Mouse (Mus musculus): Measurements from ENCODE around the gene Gja5. TPM values are rescaled to one million over a fixed set of nuclear protein-coding genes. Genes with fewer than 3 reads are reported as not detected.

Gene Gja5
- polyA plus RNA-seq, 1 experiment from 2014 or later: 3.1 TPM

GRCm38 (mm10) chr3:97035558-97035957 lies 131.1 kb downstream of the Gja5 start:
- Histone ChIP-seq H3K9ac (ENCODE audit: low read length) (no peak overlapping the region), H3K4me1 (ENCODE audit: control insufficient read depth, insufficient read depth, low read length) (peaks cover 4% of the 10 kb centered on the region; the same call in 1 of the 2 replicates), H3K36me3 (ENCODE audit: control insufficient read depth, insufficient read depth, low read length) (no peaks in the 10 kb centered on the region), H3K27ac (ENCODE audit: low read depth, low read length) (no peak overlapping the region), H3K4me3 (ENCODE audit: low read depth, low read length) (no peak overlapping the region), H3K4me2 (no peak overlapping the region), H3K27me3 (ENCODE audit: control insufficient read depth, insufficient read depth, low read length) (no peaks in the 10 kb centered on the region), H3K9me3 (ENCODE audit: control insufficient read depth, low read length) (no peaks in the 10 kb centered on the region)
- 89% methylated on average over 3 of the region's 3 CpGs for WGBS
- DNase-seq (ENCODE audit: low spot score, missing footprints) (no peak), ATAC-seq (ENCODE audit: low FRiP score) (no peak)

GRCm38 (mm10) chr3:97037119-97037518 lies 132.6 kb downstream of the Gja5 start:
- no peak overlapping the region for H3K9ac ChIP-seq (ENCODE audit: low read length)
- H3K36me3 ChIP-seq (ENCODE audit: control insufficient read depth, insufficient read depth, low read length): no peaks in the 10 kb centered on the region
- no peaks in the 10 kb centered on the region for H3K27me3 ChIP-seq (ENCODE audit: control insufficient read depth, insufficient read depth, low read length)
- H3K4me2 ChIP-seq: no peak overlapping the region
- no peak overlapping the region for H3K4me3 ChIP-seq (ENCODE audit: low read depth, low read length)
- no peaks in the 10 kb centered on the region for H3K9me3 ChIP-seq (ENCODE audit: control insufficient read depth, low read length)
- DNase-seq (ENCODE audit: low spot score, missing footprints): no peak
- WGBS: 62% methylated on average over 6 of the region's 6 CpGs
- no peak for ATAC-seq (ENCODE audit: low FRiP score)
- H3K4me1 ChIP-seq (ENCODE audit: control insufficient read depth, insufficient read depth, low read length): peaks cover 4% of the 10 kb centered on the region; the same call in 1 of the 2 replicates
- no peak overlapping the region for H3K27ac ChIP-seq (ENCODE audit: low read depth, low read length)

- no peaks in the 10 kb centered on the region for H3K9me3 ChIP-seq (ENCODE audit: control insufficient read depth, low read length)
- WGBS: 89% methylated on average over 6 of the region's 6 CpGs
- no peak for ATAC-seq (ENCODE audit: low FRiP score)
- H3K36me3 ChIP-seq (ENCODE audit: control insufficient read depth, insufficient read depth, low read length): no peaks in the 10 kb centered on the region
- H3K27ac ChIP-seq (ENCODE audit: low read depth, low read length): no peak overlapping the region
- H3K9ac ChIP-seq (ENCODE audit: low read length): no peak overlapping the region
- no peaks in the 10 kb centered on the region for H3K27me3 ChIP-seq (ENCODE audit: control insufficient read depth, insufficient read depth, low read length)
- H3K4me1 ChIP-seq (ENCODE audit: control insufficient read depth, insufficient read depth, low read length): no peaks in the 10 kb centered on the region
- no peak overlapping the region for H3K4me2 ChIP-seq
- no peak overlapping the region for H3K4me3 ChIP-seq (ENCODE audit: low read depth, low read length)
- DNase-seq (ENCODE audit: low spot score, missing footprints): no peak
Observed at GRCm38 (mm10) chr3:97039721-97040120, 135.2 kb downstream of the Gja5 start.

GRCm38 (mm10) chr3:97044188-97044587 lies 139.7 kb downstream of the Gja5 start:
- Histone ChIP-seq H3K4me2 (no peak overlapping the region), H3K36me3 (ENCODE audit: control insufficient read depth, insufficient read depth, low read length) (no peaks in the 10 kb centered on the region), H3K4me1 (ENCODE audit: control insufficient read depth, insufficient read depth, low read length) (no peaks in the 10 kb centered on the region), H3K4me3 (ENCODE audit: low read depth, low read length) (no peak overlapping the region), H3K9ac (ENCODE audit: low read length) (no peak overlapping the region), H3K27ac (ENCODE audit: low read depth, low read length) (no peak overlapping the region), H3K27me3 (ENCODE audit: control insufficient read depth, insufficient read depth, low read length) (no peaks in the 10 kb centered on the region), H3K9me3 (ENCODE audit: control insufficient read depth, low read length) (no peaks in the 10 kb centered on the region)
- no peak for ATAC-seq (ENCODE audit: low FRiP score)
- DNase-seq (ENCODE audit: low spot score, missing footprints): no peak
- WGBS: 76% methylated on average over 5 of the region's 5 CpGs

- Histone ChIP-seq H3K4me1 (ENCODE audit: control insufficient read depth, insufficient read depth, low read length) (no peaks in the 10 kb centered on the region), H3K4me3 (ENCODE audit: low read depth, low read length) (no peak overlapping the region), H3K27me3 (ENCODE audit: control insufficient read depth, insufficient read depth, low read length) (no peaks in the 10 kb centered on the region), H3K9ac (ENCODE audit: low read length) (no peak overlapping the region), H3K36me3 (ENCODE audit: control insufficient read depth, insufficient read depth, low read length) (no peaks in the 10 kb centered on the region), H3K9me3 (ENCODE audit: control insufficient read depth, low read length) (no peaks in the 10 kb centered on the region), H3K27ac (ENCODE audit: low read depth, low read length) (no peak overlapping the region), H3K4me2 (no peak overlapping the region)
- DNase-seq (ENCODE audit: low spot score, missing footprints) (no peak), ATAC-seq (ENCODE audit: low FRiP score) (no peak)
- WGBS: 77% methylated on average over 4 of the region's 4 CpGs
Observed at GRCm38 (mm10) chr3:97047757-97048156, 143.3 kb downstream of the Gja5 start.

GRCm38 (mm10) chr3:97048360-97048759 lies 143.9 kb downstream of the Gja5 start:
- Histone ChIP-seq H3K27me3 (ENCODE audit: control insufficient read depth, insufficient read depth, low read length) (no peaks in the 10 kb centered on the region), H3K4me3 (ENCODE audit: low read depth, low read length) (no peak overlapping the region), H3K4me2 (no peak overlapping the region), H3K4me1 (ENCODE audit: control insufficient read depth, insufficient read depth, low read length) (no peaks in the 10 kb centered on the region), H3K27ac (ENCODE audit: low read depth, low read length) (no peak overlapping the region), H3K36me3 (ENCODE audit: control insufficient read depth, insufficient read depth, low read length) (no peaks in the 10 kb centered on the region), H3K9me3 (ENCODE audit: control insufficient read depth, low read length) (no peaks in the 10 kb centered on the region), H3K9ac (ENCODE audit: low read length) (no peak overlapping the region)
- ATAC-seq (ENCODE audit: low FRiP score): no peak
- DNase-seq (ENCODE audit: low spot score, missing footprints): no peak

- DNase-seq (ENCODE audit: low spot score, missing footprints) (no peak), ATAC-seq (ENCODE audit: low FRiP score) (no peak)
- no peaks in the 10 kb centered on the region for H3K4me1 ChIP-seq (ENCODE audit: control insufficient read depth, insufficient read depth, low read length)
- WGBS: 53% methylated on average over 13 of the region's 13 CpGs
- no peak overlapping the region for H3K4me3 ChIP-seq (ENCODE audit: low read depth, low read length)
- H3K9me3 ChIP-seq (ENCODE audit: control insufficient read depth, low read length): no peaks in the 10 kb centered on the region
- H3K36me3 ChIP-seq (ENCODE audit: control insufficient read depth, insufficient read depth, low read length): no peaks in the 10 kb centered on the region
- no peaks in the 10 kb centered on the region for H3K27me3 ChIP-seq (ENCODE audit: control insufficient read depth, insufficient read depth, low read length)
- H3K4me2 ChIP-seq: no peak overlapping the region
- H3K27ac ChIP-seq (ENCODE audit: low read depth, low read length): no peak overlapping the region
- H3K9ac ChIP-seq (ENCODE audit: low read length): no peak overlapping the region
Observed at GRCm38 (mm10) chr3:97051264-97051744, 146.8 kb downstream of the Gja5 start.

GRCm38 (mm10) chr3:97052069-97052799 lies 147.7 kb downstream of the Gja5 start:
- Histone ChIP-seq H3K4me3 (ENCODE audit: low read depth, low read length) (no peak overlapping the region), H3K9ac (ENCODE audit: low read length) (no peak overlapping the region), H3K27ac (ENCODE audit: low read depth, low read length) (no peak overlapping the region), H3K4me1 (ENCODE audit: control insufficient read depth, insufficient read depth, low read length) (no peaks in the 10 kb centered on the region), H3K27me3 (ENCODE audit: control insufficient read depth, insufficient read depth, low read length) (no peaks in the 10 kb centered on the region), H3K36me3 (ENCODE audit: control insufficient read depth, insufficient read depth, low read length) (no peaks in the 10 kb centered on the region), H3K9me3 (ENCODE audit: control insufficient read depth, low read length) (no peaks in the 10 kb centered on the region), H3K4me2 (no peak overlapping the region)
- WGBS: 65% methylated on average over 8 of the region's 8 CpGs
- ATAC-seq (ENCODE audit: low FRiP score) (no peak), DNase-seq (ENCODE audit: low spot score, missing footprints) (peak; percentile 87)

GRCm38 (mm10) chr3:97058704-97059103 lies 154.2 kb downstream of the Gja5 start:
- no peaks in the 10 kb centered on the region for H3K27me3 ChIP-seq (ENCODE audit: control insufficient read depth, insufficient read depth, low read length)
- H3K4me1 ChIP-seq (ENCODE audit: control insufficient read depth, insufficient read depth, low read length): no peaks in the 10 kb centered on the region
- 90% methylated on average over 5 of the region's 5 CpGs for WGBS
- DNase-seq (ENCODE audit: low spot score, missing footprints) (no peak), ATAC-seq (ENCODE audit: low FRiP score) (no peak)
- no peaks in the 10 kb centered on the region for H3K9me3 ChIP-seq (ENCODE audit: control insufficient read depth, low read length)
- H3K9ac ChIP-seq (ENCODE audit: low read length): no peak overlapping the region
- H3K27ac ChIP-seq (ENCODE audit: low read depth, low read length): no peak overlapping the region
- H3K4me2 ChIP-seq: no peak overlapping the region
- no peak overlapping the region for H3K4me3 ChIP-seq (ENCODE audit: low read depth, low read length)
- no peaks in the 10 kb centered on the region for H3K36me3 ChIP-seq (ENCODE audit: control insufficient read depth, insufficient read depth, low read length)

All from midbrain, embryonic 11.5 days (tissue).